Mouse (Mus musculus): ENCODE measurements at regions not wholly inside any gene's neighbourhood (a gene's known extent, or its start where the extent isn't known, plus 50 kb on each side); places are given as distances from the start of the nearest gene placed in this dataset.
"Not testable (repeated sequence)": the region's sequence is repeated elsewhere in the genome, so short reads cannot be mapped to it uniquely, and the experiment has no call there.

GRCm38 (mm10) chr4:67378632-67379031 lies 551.2 kb downstream of the Tlr4 start:
- no peak for DNase-seq (ENCODE audit: low read depth, low spot score)

GRCm38 (mm10) chr4:67387834-67388233 lies 560.5 kb downstream of the Tlr4 start:
- DNase-seq (ENCODE audit: low read depth, low spot score) = no peak

GRCm38 (mm10) chr4:67402977-67403376 lies 575.6 kb downstream of the Tlr4 start:
- no peak for DNase-seq (ENCODE audit: low read depth, low spot score)

- DNase-seq (ENCODE audit: low read depth, low spot score) = no peak
Measured at GRCm38 (mm10) chr4:67424064-67424463, 596.7 kb downstream of the Tlr4 start.

DNA sequence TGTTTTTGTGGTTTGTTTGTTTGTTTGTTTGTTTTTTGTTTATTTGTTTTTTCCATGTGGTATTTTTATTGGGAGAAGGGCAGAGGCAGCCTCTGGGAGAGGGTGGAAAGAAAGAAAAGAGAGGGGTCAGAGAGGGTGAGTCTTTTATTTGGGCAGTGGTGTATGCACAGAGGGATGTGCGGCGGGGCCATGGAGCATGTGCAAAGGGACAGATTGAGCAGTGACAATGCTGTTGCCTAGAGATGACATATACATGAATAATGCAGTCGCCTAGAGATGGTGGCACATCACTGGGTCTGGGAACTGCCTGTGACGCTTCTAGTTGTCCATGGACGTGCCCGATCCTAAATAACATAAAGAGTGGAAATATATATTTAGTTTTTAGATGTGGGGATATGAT lies 598.3 kb downstream of the Tlr4 start:
- DNase-seq (ENCODE audit: low read depth, low spot score) = no peak

DNA sequence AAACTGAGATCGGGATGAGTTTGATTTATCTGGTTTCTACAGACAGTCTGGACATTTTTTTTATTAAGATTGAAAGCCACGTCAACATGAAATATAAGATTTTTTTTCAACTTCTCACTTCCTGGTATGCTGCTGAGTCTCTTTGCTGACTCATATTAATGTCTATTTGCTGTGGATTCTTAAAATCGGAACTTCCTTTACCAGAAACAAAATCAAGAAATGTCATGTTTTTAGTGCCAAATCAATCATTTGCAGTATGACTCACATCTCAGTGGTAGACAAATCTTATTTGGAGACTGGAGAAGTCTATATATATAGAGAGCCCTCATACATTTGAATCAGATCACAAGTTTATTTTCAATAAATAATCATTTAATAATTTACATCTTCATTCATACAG lies 620.5 kb downstream of the Tlr4 start:
- DNase-seq (ENCODE audit: low read depth, low spot score) = no peak

GRCm38 (mm10) chr4:67459871-67460270 lies 632.5 kb downstream of the Tlr4 start:
- DNase-seq (ENCODE audit: low read depth, low spot score) = not testable (repeated sequence)

DNA sequence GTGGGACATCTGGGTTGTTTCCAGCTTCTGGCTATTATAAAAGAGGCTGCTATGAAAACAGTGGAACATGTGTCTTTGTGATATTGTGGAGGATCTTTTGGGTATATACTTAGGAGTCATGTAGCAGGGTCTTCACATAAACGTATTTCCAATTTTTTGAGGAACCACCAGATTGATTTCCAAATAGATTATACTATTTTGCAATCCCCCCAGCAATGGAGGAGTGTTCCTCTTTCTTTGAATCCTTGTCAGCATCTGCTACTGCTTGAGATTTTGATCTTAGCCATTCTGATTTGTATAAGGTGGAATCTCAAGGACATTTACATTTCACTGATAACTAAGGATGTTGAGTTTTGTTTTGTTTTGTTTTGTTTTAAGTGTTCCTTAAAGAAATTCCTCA lies 645.6 kb downstream of the Tlr4 start:
- no peak for DNase-seq (ENCODE audit: low read depth, low spot score)

GRCm38 (mm10) chr4:67477264-67477845 lies 650.0 kb downstream of the Tlr4 start:
- peak; percentile 53 for DNase-seq (ENCODE audit: low read depth, low spot score)

DNA sequence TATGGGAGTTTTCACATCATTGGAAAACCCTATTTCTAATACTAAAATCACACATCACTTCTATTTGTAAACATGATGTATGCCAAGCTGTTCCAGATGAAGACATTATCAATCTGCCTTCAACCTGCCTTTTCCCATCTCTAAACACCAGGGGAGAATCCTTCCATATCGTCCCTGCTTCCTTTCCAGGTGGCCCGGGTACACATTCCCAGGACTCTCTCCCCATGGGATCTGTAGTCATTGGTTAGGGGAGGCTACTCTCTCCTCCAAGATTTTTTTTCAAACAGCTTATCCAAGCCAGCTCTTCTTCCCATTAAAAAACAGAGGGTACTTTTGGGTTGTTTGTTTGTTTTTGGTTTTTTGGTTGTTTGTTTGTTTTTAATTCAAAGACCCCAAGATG lies 650.7 kb downstream of the Tlr4 start:
- no peak for DNase-seq (ENCODE audit: low read depth, low spot score)

DNA sequence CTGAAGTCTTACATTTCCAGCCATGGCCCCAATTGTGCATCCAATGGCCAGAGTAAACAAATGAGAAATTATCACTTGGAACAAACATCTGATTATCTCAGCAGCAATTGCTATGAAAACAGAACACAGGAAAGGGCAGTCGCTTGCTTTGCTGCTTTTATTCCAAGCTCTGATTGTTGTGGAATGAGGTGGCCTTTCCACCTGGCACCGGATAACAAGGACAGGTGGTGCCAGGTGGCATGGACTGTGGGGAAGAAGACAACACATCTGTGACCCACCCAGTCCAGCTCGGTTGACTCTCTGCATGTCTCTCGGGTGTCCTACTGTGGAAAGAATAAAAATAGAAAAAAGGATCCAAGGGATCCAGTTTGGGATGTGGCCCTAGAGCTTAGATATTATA lies 694.9 kb downstream of the Tlr4 start:
- DNase-seq (ENCODE audit: low read depth, low spot score) = no peak

- no peak for DNase-seq (ENCODE audit: low read depth, low spot score)
Measured at GRCm38 (mm10) chr4:67523158-67523557, 695.8 kb downstream of the Tlr4 start.

- no peak for DNase-seq (ENCODE audit: low read depth, low spot score)
Measured at GRCm38 (mm10) chr4:67529586-67529985, 702.2 kb downstream of the Tlr4 start.

DNA sequence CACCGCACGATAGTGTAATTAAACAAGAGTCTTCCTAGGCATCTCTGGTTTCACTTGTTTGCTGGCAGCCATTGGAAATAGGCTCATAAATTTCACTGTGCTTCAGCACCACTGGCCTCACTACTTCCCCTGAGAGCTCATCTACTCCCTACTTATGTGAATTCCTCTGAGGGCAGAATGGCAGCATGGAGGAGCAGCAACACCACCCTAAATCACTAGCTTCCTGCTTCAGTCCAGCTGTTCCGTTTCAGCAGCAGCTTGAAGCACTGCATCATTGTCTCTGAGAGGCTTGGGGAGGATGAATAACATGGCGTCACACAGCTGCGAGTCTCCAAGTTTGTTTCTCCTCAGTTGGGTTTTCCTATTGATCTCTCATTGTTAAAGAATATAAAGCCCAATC lies 712.1 kb downstream of the Tlr4 start:
- DNase-seq (ENCODE audit: low read depth, low spot score) = peak; percentile 1

DNA sequence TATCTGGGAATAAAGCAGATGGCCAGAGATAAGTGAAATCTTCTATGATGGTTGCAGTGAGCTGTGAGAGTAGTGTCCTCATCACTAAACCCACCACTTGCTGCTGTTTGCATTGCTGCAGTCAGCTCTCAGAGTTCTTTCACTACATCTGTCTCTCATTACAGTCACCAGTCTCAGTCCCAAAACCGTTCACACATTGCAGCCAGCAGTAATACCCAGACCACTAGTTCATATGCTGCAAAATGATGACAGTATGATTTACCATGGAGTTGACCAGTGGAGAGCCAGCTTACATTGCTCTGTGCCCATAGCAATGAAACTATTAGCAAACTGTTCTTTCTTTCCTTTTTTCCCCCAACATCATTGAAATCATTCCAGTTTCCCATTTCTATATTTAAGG lies 718.6 kb downstream of the Tlr4 start:
- no peak for DNase-seq (ENCODE audit: low read depth, low spot score)

DNA sequence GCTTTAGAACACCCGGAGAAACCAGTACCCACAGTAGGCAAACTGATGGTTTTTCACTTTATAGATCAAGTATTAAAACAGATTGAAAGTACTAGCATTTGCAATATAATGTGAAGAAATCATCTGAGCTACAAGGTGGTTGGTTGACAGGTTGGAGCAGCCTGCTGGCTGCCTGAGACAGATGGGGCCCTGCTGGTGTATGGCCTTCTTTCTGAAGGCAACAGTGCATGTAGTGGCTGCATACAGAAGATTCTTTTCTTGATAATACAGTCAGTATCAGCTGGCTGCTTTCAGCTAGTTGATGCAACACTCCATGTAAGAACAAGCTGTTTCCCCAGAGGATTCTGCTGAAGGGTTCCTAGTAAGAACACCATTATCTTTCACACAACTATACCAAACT lies 720.6 kb downstream of the Tlr4 start:
- DNase-seq (ENCODE audit: low read depth, low spot score) = no peak

DNA sequence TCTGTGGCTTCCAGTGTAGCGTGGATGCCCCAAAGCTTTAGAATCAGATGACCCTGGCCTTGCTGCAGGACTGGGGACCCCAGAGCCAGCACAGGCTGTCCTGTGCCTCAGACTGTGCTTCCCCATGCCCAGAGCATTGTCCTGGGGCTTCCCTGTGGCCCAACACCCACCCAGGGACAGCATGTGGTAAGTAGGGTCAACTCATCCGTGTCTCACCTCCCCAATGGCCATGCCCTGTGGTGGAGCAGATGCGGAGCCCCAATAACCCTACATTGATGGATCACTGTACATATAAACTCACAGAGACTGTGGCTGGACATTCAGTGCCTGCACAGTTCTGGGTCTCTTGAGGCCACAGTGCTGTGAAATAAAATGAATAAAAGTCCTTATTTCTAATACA lies 726.1 kb downstream of the Tlr4 start:
- no peak for DNase-seq (ENCODE audit: low read depth, low spot score)

- DNase-seq (ENCODE audit: low read depth, low spot score) = no peak
Measured at GRCm38 (mm10) chr4:67574816-67575215, 747.4 kb downstream of the Tlr4 start.

- DNase-seq (ENCODE audit: low read depth, low spot score) = no peak
Measured at GRCm38 (mm10) chr4:67589501-67589900, 762.1 kb downstream of the Tlr4 start.

DNA sequence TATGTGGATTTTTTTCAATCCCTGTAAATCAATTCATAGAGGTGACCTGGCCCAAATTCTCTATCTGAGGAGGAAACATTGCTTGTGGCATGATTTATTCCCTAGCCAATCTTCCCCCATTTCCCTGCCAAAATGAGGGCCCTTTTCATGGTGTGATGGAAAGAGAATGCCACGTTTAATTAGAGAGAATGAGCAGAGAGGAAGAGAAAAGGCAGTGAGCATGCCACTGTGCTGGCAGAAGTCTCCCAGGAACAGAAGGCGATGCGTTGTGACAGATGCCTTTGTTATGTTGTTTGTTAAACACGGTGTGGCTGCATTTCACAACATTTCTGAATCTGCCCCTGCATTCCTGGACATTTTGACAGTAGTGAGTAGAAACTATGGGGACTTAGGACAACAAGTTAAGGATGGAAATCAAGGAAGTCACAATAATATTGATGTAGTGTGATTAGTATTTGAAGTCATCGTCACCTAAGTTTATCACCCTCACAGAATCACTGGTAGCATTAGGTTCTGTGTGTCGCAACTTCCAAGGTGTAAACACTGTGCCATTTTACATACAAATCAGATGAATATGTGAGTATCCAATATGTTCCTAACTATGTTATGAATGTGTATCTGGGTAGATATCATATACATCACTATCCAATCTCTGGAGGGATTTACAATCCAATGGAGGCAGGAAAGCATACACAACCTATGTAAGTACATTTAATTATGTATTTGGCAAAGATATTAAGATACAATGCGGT lies 762.8 kb downstream of the Tlr4 start:
- no peak for DNase-seq (ENCODE audit: low read depth, low spot score)

- no peak for DNase-seq (ENCODE audit: low read depth, low spot score)
Measured at GRCm38 (mm10) chr4:67607166-67607565, 779.8 kb downstream of the Tlr4 start.

DNA sequence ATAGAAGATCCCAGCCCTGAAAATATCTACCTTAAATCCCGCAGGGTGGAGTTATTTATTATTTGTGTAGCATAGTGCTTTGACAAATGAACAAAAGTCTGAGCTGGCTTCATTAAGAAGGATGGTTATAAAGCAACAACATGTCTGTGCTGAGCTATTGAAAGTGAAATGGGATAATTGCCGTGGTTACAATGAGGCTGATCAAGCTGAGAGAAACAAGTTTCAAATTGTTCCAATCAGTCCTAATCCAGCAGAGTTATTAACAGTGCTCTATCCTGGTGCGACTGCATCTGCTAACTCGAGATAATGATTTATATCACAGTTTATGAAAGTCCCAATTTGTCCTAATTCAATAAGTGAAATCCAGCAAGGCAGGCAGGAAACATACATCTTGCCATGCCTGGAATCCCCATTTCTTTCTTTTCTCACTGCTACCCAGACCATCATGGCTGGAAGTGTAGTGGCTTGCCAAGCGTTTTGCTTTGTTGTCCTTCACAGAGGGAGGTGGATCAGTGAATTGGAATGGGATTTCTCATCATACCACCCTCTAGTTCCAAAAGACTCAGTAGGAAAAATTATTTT lies 787.2 kb downstream of the Tlr4 start:
- no peak for DNase-seq (ENCODE audit: low read depth, low spot score)

DNA sequence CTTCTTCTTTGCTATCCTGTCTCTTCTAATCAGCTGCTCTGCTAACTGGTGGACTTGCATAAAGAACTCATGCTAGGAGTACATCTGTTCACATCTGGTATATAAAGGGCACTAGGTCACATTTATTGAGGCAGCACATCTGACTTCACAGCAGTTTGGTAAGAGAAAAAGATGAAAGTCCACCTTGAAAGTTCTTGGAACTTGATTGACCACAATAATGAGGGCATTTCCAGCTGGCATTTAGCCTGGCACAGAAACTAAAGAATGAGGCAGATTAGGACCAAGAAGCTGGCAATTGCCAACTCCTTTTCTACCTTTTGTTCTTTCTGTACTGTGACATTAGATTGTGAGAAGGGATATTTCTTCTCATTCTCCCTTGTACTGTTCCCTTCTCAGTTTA lies 799.3 kb downstream of the Tlr4 start:
- DNase-seq (ENCODE audit: low read depth, low spot score) = no peak
